Mouse (Mus musculus) forebrain, postnatal 0 days (tissue): Measurements from ENCODE around the gene Utp15. TPM values are rescaled to one million over a fixed set of nuclear protein-coding genes. Genes with fewer than 3 reads are reported as not detected.

ENCODE experiments used
- ATAC-seq: fragments of 200-750 bp; cut with Nextera tagmentation; 2 replicates; pipeline ENCODE4 v1.8.0; 2017; ENCODE audit warnings: mild to moderate bottlenecking, moderate library complexity
- DNase-seq: peaks from one replicate; pipeline ENCODE4 v3.0.0-alpha.2; 2015
- H3K27ac ChIP-seq: fragments of 300-500 bp; sonication (generic); 2 replicates; pipeline ENCODE4 v1.5.1; 2014; ENCODE audit warnings: low read depth, mild to moderate bottlenecking, antibody characterized with exemption, low read length, moderate library complexity, mixed read lengths
- H3K27me3 ChIP-seq: fragments of 300-500 bp; sonication (generic); 2 replicates; pipeline ENCODE4 v1.6.1; 2014; ENCODE audit warnings: mild to moderate bottlenecking, low read length, mixed read lengths; ENCODE audit not compliant: insufficient read depth
- H3K36me3 ChIP-seq: fragments of 300-500 bp; sonication (generic); 2 replicates; pipeline ENCODE4 v1.6.1; 2014; ENCODE audit warnings: mild to moderate bottlenecking, moderate library complexity; ENCODE audit not compliant: insufficient read depth
- H3K4me1 ChIP-seq: fragments of 300-500 bp; sonication (generic); 2 replicates; pipeline ENCODE4 v1.6.1; 2014; ENCODE audit warnings: antibody characterized with exemption; ENCODE audit not compliant: insufficient read depth
- H3K4me2 ChIP-seq: fragments of 300-500 bp; sonication (generic); 2 replicates; pipeline ENCODE4 v1.6.1; 2014; ENCODE audit warnings: low read depth, mild to moderate bottlenecking, moderate library complexity
- H3K4me3 ChIP-seq: fragments of 300-500 bp; sonication (generic); 2 replicates; pipeline ENCODE4 v1.5.1; 2014; ENCODE audit warnings: low read depth, low read length, mixed read lengths
- H3K9ac ChIP-seq: fragments of 300-500 bp; sonication (generic); 2 replicates; pipeline ENCODE4 v1.6.1; 2014; ENCODE audit warnings: mild to moderate bottlenecking
- H3K9me3 ChIP-seq: fragments of 300-500 bp; sonication (generic); 2 replicates; pipeline ENCODE4 v1.6.1; 2016; ENCODE audit warnings: low read length
- CTCF ChIP-seq: sonication (generic); IDR thresholded peaks from 2 replicates; pipeline ENCODE4 v1.5.1; 2016; ENCODE audit warnings: antibody characterized with exemption, control low read depth, low read depth
- WGBS: fragments of 180-500 bp; shearing (Covaris S2); extraction: QIAGEN DNeasy Blood & Tissue Kit; methylation state at CpG from one replicate; pipeline ENCODE4 v1.1.7; 2014; 5-methylcytosine and 5-hydroxymethylcytosine counted together
- polyA plus RNA-seq: library from polyadenylated mRNA; unstranded; fragments of >200 nt; fragmentation: Nextera tagmentation; extraction: Ambion mirVana; gene quantifications from 2 replicates; pipeline ENCODE4 v1.2.1, GENCODE M21; 2015
- total RNA-seq: library from RNA; depleted of rRNA; stranded (reverse); fragments of >200 nt; gene quantifications from 2 replicates; pipeline ENCODE4 v1.2.3, GENCODE M21; 2014; rRNA removed

The Utp15 gene
- 27.5 and 33.5 TPM in 2 replicates for total RNA-seq
- 16.5 and 22.0 TPM in 2 replicates for polyA plus RNA-seq

DNA sequence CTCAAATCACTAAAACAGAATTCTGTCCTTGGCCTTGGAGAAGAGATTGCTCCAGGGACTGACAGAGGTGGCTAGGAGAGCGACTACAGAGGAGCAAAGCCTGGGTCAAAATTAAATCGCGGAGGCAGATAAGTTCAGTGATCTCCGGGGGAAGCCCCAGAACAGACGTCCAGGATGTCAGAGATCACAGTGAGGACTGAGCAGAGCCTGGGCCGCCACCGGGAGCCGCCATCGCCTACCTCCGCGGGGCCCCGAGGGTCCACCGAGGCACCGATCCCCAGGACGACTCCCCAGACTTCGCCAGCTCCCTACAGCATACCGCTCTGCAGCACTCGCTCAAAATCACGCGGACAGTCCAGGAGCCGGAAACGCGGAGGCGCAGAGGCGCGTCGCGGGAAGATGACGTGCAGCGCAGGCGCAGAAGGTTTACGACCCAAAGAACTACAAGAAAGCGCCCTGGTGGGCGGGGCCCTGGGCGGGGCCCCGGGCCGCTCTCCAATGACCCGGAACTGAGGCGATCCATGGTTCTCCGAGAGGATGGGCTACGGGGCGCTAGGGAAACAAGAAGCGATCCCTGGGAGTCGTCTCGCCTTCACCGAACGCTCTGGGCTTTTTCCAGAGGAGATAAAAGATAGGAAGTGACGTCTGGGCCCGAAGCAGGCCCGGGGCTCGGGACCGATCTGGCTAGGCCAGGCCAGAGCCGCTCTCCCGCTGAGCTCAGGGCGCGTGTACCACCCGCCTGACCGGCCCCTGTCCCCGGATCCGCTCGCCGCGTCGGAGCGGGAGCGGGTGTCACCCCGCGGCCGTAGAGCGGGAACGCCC is at the start of gene Utp15, which contains the start of gene Ankra2:
TSS of gene Utp15 (minus strand) at position 406 of the 822 bp plus-strand sequence.
TSS of gene Ankra2 (plus strand) at position 439 of the 822 bp plus-strand sequence.
- 0 out of 2 replicates have a peak, but pooled peaks have one; percentile 19 for TF ChIP-seq CTCF
- Histone ChIP-seq H3K4me2 (peak within 1 kb of the TSS; percentile 70), H3K9ac (peak within 1 kb of the TSS; percentile 91), H3K27me3 (no peaks in the 10 kb centered on the region), H3K4me3 (peak within 1 kb of the TSS; percentile 74), H3K4me1 (peaks cover 18% of the 10 kb centered on the region), H3K36me3 (peaks cover 11% of the 10 kb centered on the region), H3K27ac (peak within 1 kb of the TSS; percentile 94), H3K9me3 (no peaks in the 10 kb centered on the region)
- ATAC-seq (peak; percentile 99), DNase-seq (peak; percentile 100)
- under 1% methylated on average over 71 of the region's 71 CpGs for WGBS

DNA sequence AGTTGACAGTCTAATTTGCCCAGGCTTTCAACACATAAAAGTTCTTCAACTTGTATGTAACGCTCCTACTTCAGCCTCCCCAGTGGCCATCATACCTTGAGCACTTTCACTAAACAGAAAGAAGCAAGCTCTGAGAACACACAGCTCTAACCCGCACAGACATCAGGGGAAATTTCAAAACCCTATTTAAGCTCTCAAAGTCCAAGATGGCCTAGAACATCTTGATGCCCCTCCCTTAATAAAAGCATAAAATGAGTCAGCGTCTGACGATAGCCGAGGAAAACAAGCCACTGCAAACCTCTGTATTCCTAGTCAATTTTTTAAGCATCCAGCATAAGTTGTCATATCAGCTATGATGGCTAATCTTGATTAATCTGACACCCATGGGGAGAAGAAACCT is 48.8 kb upstream of the Utp15 start:
- TF ChIP-seq CTCF = no peak
- 96% methylated on average over 5 of the region's 5 CpGs for WGBS
- H3K4me1 ChIP-seq = peaks cover 6% of the 10 kb centered on the region; the same call in 1 of the 2 replicates
- no peak for ATAC-seq
- no peak overlapping the region for H3K27ac ChIP-seq
- DNase-seq = no peak
- H3K36me3 ChIP-seq = peaks cover 47% of the 10 kb centered on the region
- H3K4me3 ChIP-seq = no peak overlapping the region
- no peaks in the 10 kb centered on the region for H3K9me3 ChIP-seq
- H3K4me2 ChIP-seq = no peak overlapping the region
- H3K27me3 ChIP-seq = no peaks in the 10 kb centered on the region
- no peak overlapping the region for H3K9ac ChIP-seq

DNA sequence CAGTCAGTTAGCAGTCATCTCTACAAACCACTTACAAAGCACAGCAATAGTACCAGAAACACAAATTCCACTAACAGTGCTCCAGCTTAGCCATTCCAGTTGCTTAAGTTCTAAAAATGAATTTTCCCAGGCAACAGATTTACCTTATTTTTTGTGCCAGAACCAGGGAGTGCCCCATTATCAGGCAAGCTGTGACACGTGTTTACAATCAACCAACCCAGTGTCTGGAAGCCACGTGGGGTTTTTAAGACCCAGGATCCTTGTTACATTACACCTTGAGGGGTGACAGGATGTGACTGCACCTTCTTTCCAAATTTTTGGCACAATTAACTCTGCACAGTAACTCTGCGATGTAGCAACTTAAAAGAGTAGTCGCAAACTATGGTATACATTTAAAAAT is 45.9 kb upstream of the Utp15 start:
- H3K4me1 ChIP-seq = no peaks in the 10 kb centered on the region
- WGBS = 82% methylated on average over 4 of the region's 4 CpGs
- H3K27me3 ChIP-seq = no peaks in the 10 kb centered on the region
- H3K27ac ChIP-seq = no peak overlapping the region
- H3K4me3 ChIP-seq = no peak overlapping the region
- H3K9ac ChIP-seq = no peak overlapping the region
- H3K36me3 ChIP-seq = peaks cover 47% of the 10 kb centered on the region
- H3K4me2 ChIP-seq = no peak overlapping the region
- ATAC-seq (no peak), DNase-seq (no peak)
- TF ChIP-seq CTCF = no peak
- H3K9me3 ChIP-seq = no peaks in the 10 kb centered on the region

DNA sequence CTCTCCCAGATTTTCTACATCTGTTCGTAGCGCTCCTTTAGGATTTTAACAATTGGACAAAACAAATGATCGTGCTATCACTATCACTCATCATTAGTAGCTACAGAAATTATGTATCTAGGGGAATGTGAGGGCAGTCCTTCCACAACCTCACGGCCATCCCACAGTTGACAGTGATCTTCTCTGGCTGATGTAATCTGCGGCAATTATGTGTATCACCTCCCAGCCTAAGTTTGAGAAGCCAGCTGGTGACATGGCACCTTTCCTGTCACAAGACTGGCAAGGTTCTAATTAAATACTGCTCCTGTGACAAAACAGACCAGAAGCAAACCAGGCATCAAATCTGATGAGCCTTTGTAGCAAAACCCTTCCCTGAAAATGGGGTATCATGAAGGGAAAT is 45.2 kb upstream of the Utp15 start:
- H3K27ac ChIP-seq = no peak overlapping the region
- no peaks in the 10 kb centered on the region for H3K27me3 ChIP-seq
- WGBS = 77% methylated on average over 5 of the region's 5 CpGs
- H3K9ac ChIP-seq = no peak overlapping the region
- ATAC-seq (no peak), DNase-seq (no peak)
- H3K4me1 ChIP-seq = no peaks in the 10 kb centered on the region
- TF ChIP-seq CTCF = no peak
- no peak overlapping the region for H3K4me3 ChIP-seq
- no peak overlapping the region for H3K4me2 ChIP-seq
- peaks cover 40% of the 10 kb centered on the region for H3K36me3 ChIP-seq
- no peaks in the 10 kb centered on the region for H3K9me3 ChIP-seq

DNA sequence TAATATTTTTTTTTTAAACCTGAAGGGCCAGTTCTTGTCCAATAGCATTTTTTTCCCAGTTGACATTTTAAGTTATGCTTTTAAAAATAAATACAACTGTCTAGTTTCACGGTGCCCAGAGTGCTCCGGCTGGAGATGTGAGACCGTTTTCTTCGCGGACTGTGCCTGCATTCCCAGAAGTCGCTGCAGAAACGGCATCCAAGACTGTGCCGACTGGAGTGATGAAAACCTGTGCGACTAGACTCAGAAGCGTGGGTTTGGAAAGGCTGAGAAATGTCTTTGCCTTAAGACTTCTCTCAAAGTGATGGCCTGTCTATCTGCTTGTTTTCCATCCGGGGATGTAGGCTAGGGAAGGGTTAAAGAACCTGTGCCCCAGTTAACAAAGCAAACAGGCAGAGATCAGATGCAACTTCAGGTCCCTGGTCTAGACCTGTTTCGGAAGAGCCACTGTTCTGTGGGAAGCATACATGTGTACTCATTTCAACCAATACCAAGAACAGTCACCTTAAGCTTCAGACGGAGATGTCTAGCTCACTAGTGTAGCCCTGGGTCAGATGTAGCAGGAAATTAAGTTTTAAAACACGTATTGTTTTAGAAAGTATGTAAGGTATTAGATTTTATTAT is 44.1 kb upstream of the Utp15 start:
- Histone ChIP-seq H3K4me2 (no peak overlapping the region), H3K4me3 (no peak overlapping the region), H3K27me3 (no peaks in the 10 kb centered on the region), H3K9me3 (no peaks in the 10 kb centered on the region), H3K4me1 (no peaks in the 10 kb centered on the region), H3K36me3 (peaks cover 31% of the 10 kb centered on the region), H3K27ac (peak overlapping the region; percentile 9; the same call in 1 of the 2 replicates), H3K9ac (no peak overlapping the region)
- DNase-seq = no peak
- ATAC-seq = no peak; the same call in 1 of the 2 replicates
- 49% methylated on average over 14 of the region's 14 CpGs for WGBS
- no peak for TF ChIP-seq CTCF

DNA sequence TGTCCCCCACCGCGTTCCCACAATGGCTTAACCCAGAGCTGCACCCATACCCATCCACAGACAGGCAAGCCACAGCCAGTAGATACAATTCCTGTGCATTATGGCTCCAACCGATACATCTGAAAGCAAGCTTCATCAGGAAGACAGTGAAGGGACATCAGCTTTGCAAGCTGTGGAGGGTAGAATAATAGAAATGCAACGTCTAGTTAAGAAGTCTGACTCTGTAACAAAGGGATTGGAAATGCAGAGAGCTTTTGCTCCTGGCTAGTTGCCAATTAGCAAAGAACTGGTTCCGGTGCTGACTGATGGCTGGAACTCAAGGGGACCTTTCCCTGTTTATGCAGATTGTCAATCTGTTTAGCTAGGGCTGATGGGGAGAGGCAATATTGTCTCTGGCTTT is 43.6 kb upstream of the Utp15 start:
- ATAC-seq = peak; percentile 45; the same call in 1 of the 2 replicates
- Histone ChIP-seq H3K36me3 (peaks cover 26% of the 10 kb centered on the region), H3K27ac (no peak overlapping the region; the same call in 1 of the 2 replicates), H3K4me2 (no peak overlapping the region), H3K9ac (no peak overlapping the region), H3K9me3 (no peaks in the 10 kb centered on the region), H3K4me1 (no peaks in the 10 kb centered on the region), H3K27me3 (no peaks in the 10 kb centered on the region), H3K4me3 (no peak overlapping the region)
- DNase-seq = peak; percentile 17
- TF ChIP-seq CTCF = no peak
- WGBS = 31% methylated on average over 5 of the region's 5 CpGs

DNA sequence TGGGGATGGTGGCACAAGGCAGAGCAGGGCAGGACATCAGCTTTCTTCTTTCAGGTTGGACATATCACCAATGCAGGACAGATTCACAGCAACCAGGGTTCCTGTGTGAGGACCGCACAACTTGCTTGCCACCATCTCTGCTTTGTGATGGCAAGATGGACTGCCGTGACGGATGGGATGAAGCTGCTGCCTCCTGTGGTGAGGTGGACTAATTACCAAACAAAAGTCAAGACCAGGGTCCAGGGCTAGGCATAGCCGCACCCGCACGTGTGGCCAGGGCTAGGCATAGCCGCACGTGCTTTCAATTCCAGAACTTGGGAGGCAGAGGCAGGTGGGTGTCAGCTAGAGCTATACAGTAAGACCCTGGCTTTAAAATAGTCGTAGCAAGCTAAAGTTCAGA is 42.4 kb upstream of the Utp15 start:
- ATAC-seq = no peak
- DNase-seq = no peak
- WGBS = 88% methylated on average over 9 of the region's 9 CpGs
- no peaks in the 10 kb centered on the region for H3K27me3 ChIP-seq
- H3K36me3 ChIP-seq = peaks cover 15% of the 10 kb centered on the region
- H3K9ac ChIP-seq = no peak overlapping the region
- H3K27ac ChIP-seq = no peak overlapping the region
- H3K4me1 ChIP-seq = no peaks in the 10 kb centered on the region
- TF ChIP-seq CTCF = no peak
- no peaks in the 10 kb centered on the region for H3K9me3 ChIP-seq
- no peak overlapping the region for H3K4me2 ChIP-seq
- H3K4me3 ChIP-seq = no peak overlapping the region
